Mouse (Mus musculus) liver, postnatal 0 days (tissue): ENCODE measurements around the gene Got2.

Source experiments
- CTCF ChIP-seq: sonication (generic); IDR thresholded peaks from 2 replicates; pipeline ENCODE4 v1.5.1; 2016; ENCODE audit warnings: antibody characterized with exemption, low read depth
- EP300 ChIP-seq: IDR thresholded peaks from 2 replicates; pipeline ENCODE4 v1.6.1; 2016; ENCODE audit warnings: antibody characterized with exemption, low read depth, mild to moderate bottlenecking

DNA sequence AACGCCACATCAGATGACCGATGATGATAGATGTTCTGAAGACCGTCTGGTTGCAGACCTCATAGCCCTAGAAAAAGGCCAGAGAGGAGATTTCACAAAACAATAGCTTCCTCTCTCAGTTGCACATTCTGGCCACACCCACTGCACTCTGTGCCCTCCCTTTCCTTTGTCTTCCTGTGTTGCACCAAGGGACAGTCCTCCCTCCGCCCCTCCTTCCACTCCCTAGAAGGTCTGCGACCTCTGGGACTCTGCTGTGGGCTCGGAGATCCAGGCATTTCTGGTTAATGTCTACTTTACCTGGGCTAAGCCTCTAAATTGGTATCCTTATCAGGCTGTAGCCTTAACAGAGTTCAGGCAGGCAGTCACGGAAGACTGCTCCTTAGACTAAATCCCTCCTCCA, 13.5 kb upstream of the Got2 start:
- no peak for TF ChIP-seq CTCF
- TF ChIP-seq EP300: no peak
